Mouse (Mus musculus) adrenal gland, adult 8-10 months (tissue): ENCODE data around the gene Usp34. TPM values are rescaled to one million over a fixed set of nuclear protein-coding genes. Genes with fewer than 3 reads are reported as not detected.
"Not testable (repeated sequence)": the region's sequence is repeated elsewhere in the genome, so short reads cannot be mapped to it uniquely, and the experiment has no call there.

Experiments
- DNase-seq: peaks from one replicate; pipeline ENCODE4 v3.0.0; 2022
- microRNA-seq, 2 experiments: library from miRNA; unstranded; fragments of <30 nt; microRNA quantifications; one replicate each; pipeline ENCODE4 v1.2.0; 2022
- total RNA-seq, 4 experiments: library from RNA; stranded (reverse); gene quantifications; 2 replicates each; pipeline ENCODE4 v1.2.4; 2022

The Usp34 gene
- total RNA-seq, 4 experiments from 2014 or later: 50.4 to 85.3 (median 65.7) TPM

DNA sequence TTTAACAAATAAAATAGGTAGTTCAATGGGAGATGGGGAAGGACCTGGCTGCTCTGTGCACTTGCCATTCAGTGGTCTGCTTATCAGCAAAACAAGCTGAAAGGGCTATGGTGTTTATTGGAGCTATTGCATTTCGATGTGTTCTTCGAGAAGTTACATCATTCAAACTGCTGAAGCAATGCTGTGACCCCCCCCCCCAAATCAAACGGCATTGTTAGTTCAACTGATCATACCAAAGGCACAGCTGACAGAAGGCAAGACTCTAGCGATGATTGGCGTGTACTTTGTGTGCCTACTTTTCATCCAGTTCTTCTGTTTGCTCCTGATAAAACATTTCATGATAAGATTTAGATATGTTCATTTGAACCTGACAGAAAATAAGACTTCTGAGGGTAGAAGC lies 191.9 kb downstream of the Usp34 start:
- no peak for DNase-seq

DNA sequence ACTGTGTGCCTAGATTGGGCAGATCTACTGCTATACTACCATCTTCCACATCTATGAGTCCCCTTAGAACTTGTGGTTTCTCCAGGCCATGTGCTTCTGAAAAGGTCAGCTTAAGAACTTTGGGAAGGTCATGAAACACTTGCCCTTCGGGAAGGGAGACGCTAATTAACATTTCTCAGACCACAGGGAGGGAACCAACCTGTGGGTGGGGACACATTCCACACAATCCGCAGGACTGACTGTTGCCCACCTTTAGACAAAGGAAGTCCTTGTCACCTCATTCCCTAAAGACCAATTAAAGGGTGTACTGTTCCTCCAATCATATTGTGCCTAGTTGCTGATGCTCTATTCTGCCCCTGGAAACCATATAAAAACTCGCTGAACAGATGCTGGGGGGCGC lies 198.1 kb downstream of the Usp34 start:
- not testable (repeated sequence) for DNase-seq

DNA sequence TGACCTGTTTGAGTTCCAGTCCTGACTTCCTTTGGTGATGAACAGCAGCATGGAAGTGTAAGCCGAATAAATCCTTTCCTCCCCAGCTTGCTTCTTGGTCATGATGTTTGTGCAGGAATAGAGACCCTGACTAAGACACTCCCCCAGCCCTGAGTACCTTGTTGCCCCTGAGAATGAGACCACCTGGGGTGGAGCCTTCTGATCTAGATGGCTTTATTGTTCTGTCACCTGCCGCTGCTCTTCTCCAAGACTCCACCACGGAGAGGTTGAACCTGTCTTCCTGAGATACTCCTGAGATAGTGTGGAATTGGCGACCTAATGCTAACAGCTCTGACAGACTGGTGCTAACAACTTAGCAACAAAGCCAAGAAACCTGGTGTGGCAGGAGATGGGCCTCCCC lies 208.1 kb downstream of the Usp34 start:
- DNase-seq: not testable (repeated sequence)

DNA sequence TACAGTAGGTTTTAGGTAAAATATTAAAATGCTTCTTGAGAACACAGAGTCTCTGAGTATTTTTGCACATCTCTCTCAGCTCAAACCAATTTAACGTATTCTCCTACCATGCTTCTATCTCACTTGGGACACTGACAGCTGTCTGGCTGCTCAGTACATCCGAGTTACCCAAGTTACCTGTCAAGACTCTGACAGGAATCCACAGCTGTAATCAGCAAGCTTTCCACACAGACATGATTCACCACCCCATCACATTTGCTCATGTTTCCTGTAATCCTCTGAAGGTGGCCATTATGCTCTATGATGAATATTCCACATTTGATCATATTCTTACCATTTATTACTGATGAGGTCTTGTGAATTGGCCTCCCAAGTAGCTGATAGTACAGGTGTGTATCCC lies 208.6 kb downstream of the Usp34 start:
- DNase-seq: no peak

DNA sequence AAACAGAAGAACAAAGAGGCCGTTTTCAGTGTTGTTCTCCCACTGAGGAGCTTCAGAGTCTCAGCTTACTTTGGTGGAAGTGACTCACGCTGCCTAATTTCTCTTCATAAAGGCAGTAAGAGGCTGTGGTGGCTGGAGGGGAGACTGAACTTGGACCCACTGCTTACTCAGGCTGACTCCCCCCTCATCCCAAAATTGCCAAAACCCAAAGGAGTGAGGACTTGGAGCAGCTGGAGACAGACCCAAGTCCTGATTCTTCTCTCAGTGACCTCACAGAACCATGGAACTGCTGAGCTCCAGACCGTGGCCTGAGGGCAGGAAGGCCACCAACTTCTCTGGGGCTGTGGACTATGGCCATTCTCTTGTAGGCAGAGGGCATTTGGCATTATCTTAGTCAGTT lies 212.3 kb downstream of the Usp34 start:
- no peak for DNase-seq

DNA sequence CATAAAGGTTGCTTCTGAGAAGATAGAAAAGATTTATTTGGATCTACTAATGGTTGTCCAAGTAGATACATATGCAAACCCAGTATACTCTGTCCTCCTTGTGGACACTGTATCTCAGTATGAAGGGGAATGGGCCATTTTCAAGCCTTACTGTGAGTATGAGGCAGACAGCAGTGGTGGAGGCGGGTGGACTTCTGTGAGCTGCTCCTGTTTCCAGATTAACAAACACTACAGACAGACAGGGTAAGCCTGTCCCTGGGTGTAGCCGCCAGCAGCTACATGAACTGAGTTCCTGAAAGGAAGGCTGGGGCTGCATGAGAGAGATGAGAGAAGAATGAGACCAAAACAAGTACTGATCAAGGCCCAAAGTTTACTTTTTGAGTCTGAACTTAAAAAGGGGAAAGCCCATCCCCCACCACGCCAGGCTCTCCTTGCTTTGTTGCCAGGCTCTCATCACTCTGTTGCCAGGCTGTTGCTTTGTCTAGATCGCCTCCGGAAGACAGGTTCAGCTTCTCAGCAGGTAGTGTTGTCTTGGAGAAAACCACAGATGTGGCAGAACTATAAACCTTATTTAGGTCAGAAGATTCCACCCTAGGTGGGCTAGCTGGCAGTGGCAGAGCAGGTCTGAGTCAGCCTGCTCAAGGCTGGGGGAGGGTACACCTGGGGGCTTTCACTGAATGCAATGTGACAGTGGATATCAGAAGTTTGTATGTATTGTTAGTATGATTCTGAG lies 213.9 kb downstream of the Usp34 start, which contains the start of gene 1700093K21Rik:
Gene 1700093K21Rik, minus strand, starts transcription at position 683 of the 733 bp plus-strand sequence.
- DNase-seq: no peak

DNA sequence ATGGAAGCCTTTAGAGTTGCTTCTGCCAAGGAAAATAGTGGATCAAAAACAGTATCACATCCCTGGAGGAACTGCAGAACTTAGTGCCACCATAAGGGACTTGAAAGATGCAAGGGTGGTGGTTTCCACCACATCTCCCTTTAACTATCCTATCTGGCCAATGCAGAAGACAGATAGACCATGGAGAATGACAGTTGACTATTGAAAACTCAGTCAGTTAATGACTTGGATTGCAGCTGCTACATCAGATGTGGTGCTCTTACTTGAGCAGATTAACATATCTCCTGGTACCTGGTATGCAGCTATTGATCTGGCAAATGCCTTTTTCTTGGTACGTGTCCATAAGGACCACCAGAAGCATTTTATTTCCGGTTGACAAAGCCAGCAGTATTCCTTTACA lies 230.8 kb downstream of the Usp34 start:
- DNase-seq: no peak

Small RNA genes within 50 kb of the gene (microRNA-seq; reads per million reads assigned to microRNA genes)
- 0 reads per million in 2 experiments for gene Gm47279

Other genes with a start within 250 kb of the Usp34 start
- 10 to 100 TPM; 53.5 to 60.4 (median 60.2) TPM for gene Xpo1, start 50.9 kb upstream of the Usp34 start, total RNA-seq
- 10 to 100 TPM; 54.7 to 99.2 (median 58.5) TPM for gene Ahsa2, start 191.1 kb downstream of the Usp34 start, total RNA-seq
- gene 1700093K21Rik, start 214.3 kb downstream of the Usp34 start, total RNA-seq: under 1 TPM in 1 of 4 experiments, not detected in 3; 0.68 TPM